Mouse (Mus musculus) liver, embryonic 15.5 days (tissue): ENCODE results near the gene Zfp28. TPM values are rescaled to one million over a fixed set of nuclear protein-coding genes. Genes with fewer than 3 reads are reported as not detected.

Experiments used
- polyA plus RNA-seq: library from polyadenylated mRNA; unstranded; fragments of >200 nt; fragmentation: Nextera tagmentation; extraction: Ambion mirVana; gene quantifications from 2 replicates; pipeline ENCODE4 v1.2.1, GENCODE M21; 2015

Zfp28 gene
- polyA plus RNA-seq, 1 experiment from 2014 or later = 1.2 TPM

Other genes with a start within 250 kb of the Zfp28 start
- gene Zfp787, start 227.3 kb upstream of the Zfp28 start, polyA plus RNA-seq = 9.8 and 10.1 TPM in 2 replicates
- 18.2 and 22.2 TPM in 2 replicates for gene Zfp444, start 211.1 kb upstream of the Zfp28 start, polyA plus RNA-seq
- gene Galp, start 186.2 kb upstream of the Zfp28 start, polyA plus RNA-seq = not detected in 2 replicates
- gene Zscan5b, start 161.0 kb upstream of the Zfp28 start, polyA plus RNA-seq = not detected in 2 replicates
- gene Epp13, start 130.6 kb upstream of the Zfp28 start, polyA plus RNA-seq = not detected in 2 replicates
- 3.4 and 5.4 TPM in 2 replicates for gene Zfp667, start 96.7 kb upstream of the Zfp28 start, polyA plus RNA-seq
- gene Zfp583, start 52.0 kb upstream of the Zfp28 start, polyA plus RNA-seq = 0.78 and 1.0 TPM in 2 replicates
- 0.10 and 0.22 TPM in 2 replicates for gene Gm3854, start 39.5 kb upstream of the Zfp28 start, polyA plus RNA-seq
- 0.90 and 1.0 TPM in 2 replicates for gene Zfp78, start 20.0 kb upstream of the Zfp28 start, polyA plus RNA-seq
- gene Smim17, start 15.4 kb downstream of the Zfp28 start, polyA plus RNA-seq = not detected in 2 replicates
- gene Gm20715, start 27.0 kb downstream of the Zfp28 start, polyA plus RNA-seq = not detected in 2 replicates
- not detected in 2 replicates for gene Olfr1344, start 55.4 kb downstream of the Zfp28 start, polyA plus RNA-seq
- gene Olfr1336, start 72.9 kb downstream of the Zfp28 start, polyA plus RNA-seq = not detected in 2 replicates
- not detected in 2 replicates for gene Olfr1346, start 83.8 kb downstream of the Zfp28 start, polyA plus RNA-seq
- not detected in 2 replicates for gene Olfr5, start 103.6 kb downstream of the Zfp28 start, polyA plus RNA-seq
- gene Olfr1347, start 116.5 kb downstream of the Zfp28 start, polyA plus RNA-seq = not detected in 2 replicates
- not detected in 2 replicates for gene Olfr1348, start 125.5 kb downstream of the Zfp28 start, polyA plus RNA-seq
- not detected in 2 replicates for gene Olfr1349, start 139.7 kb downstream of the Zfp28 start, polyA plus RNA-seq
- not detected in 2 replicates for gene Olfr1350, start 181.5 kb downstream of the Zfp28 start, polyA plus RNA-seq